Mouse (Mus musculus) MEL (cell line): ENCODE results near the gene Gnao1. TPM values are rescaled to one million over a fixed set of nuclear protein-coding genes. Genes with fewer than 3 reads are reported as not detected.

Experiments used
- DNase-seq: peaks from one replicate; pipeline ENCODE4 v3.0.0; 2011; ENCODE audit warnings: low read depth, low spot score
- H3K27ac ChIP-seq: 2 replicates; pipeline ENCODE4 v1.5.1; 2012; ENCODE audit warnings: low read depth, mild to moderate bottlenecking, control low read depth, low read length, moderate library complexity; ENCODE audit not compliant: control insufficient read depth
- H3K27me3 ChIP-seq, 2 experiments: fragments of 150-350 bp in 1 of 2; sonication (generic) in 1 of 2; 2 replicates each; pipeline ENCODE4 v1.6.1; 2012; ENCODE audit warnings: low read length in 2 of 2, mild to moderate bottlenecking in 2 of 2, improper control_type of control experiment in 1 of 2, moderate library complexity in 1 of 2; ENCODE audit not compliant: insufficient read depth in 2 of 2, control insufficient read depth in 1 of 2
- H3K36me3 ChIP-seq, 2 experiments: 2 replicates each; pipeline ENCODE4 v1.6.1; 2012 to 2014; ENCODE audit warnings: low read length in 2 of 2, improper control_type of control experiment in 1 of 2, inconsistent platforms in 1 of 2, mild to moderate bottlenecking in 1 of 2; ENCODE audit not compliant: insufficient read depth in 2 of 2, control insufficient read depth in 1 of 2
- H3K4me1 ChIP-seq, 2 experiments: fragments of 150-350 bp in 1 of 2; sonication (generic) in 1 of 2; 2 replicates each; pipeline ENCODE4 v1.6.1; 2012; ENCODE audit warnings: low read length in 2 of 2, improper control_type of control experiment in 1 of 2, mild to moderate bottlenecking in 1 of 2; ENCODE audit not compliant: insufficient read depth in 2 of 2, control insufficient read depth in 1 of 2
- H3K4me3 ChIP-seq, 2 experiments: fragments of 150-350 bp in 1 of 2; sonication (generic) in 1 of 2; 2 replicates each; pipeline ENCODE4 v1.5.1; 2012; ENCODE audit warnings: low read depth in 2 of 2, low read length in 2 of 2, mild to moderate bottlenecking in 2 of 2, moderate library complexity in 2 of 2, control low read depth in 1 of 2, improper control_type of control experiment in 1 of 2; ENCODE audit not compliant: control insufficient read depth in 1 of 2, insufficient read depth in 1 of 2
- H3K79me2 ChIP-seq: 2 replicates; pipeline ENCODE4 v1.6.1; 2012; ENCODE audit warnings: mild to moderate bottlenecking, low read length, moderate library complexity; ENCODE audit not compliant: control insufficient read depth, poor library complexity, insufficient read depth
- H3K9ac ChIP-seq: 2 replicates; pipeline ENCODE4 v1.6.1; 2012; ENCODE audit warnings: low read depth, mild to moderate bottlenecking, control low read depth, low read length, moderate library complexity; ENCODE audit not compliant: control insufficient read depth, poor library complexity, severe bottlenecking
- H3K9me3 ChIP-seq: fragments of 150-350 bp; sonication (generic); replicated peaks from 2 replicates; pipeline ENCODE4 v1.6.1; 2012; ENCODE audit warnings: mild to moderate bottlenecking, low read length, improper control_type of control experiment, moderate library complexity; ENCODE audit not compliant: insufficient read depth
- CHD1 ChIP-seq: IDR thresholded peaks from 2 replicates; pipeline ENCODE4 v1.6.1; 2012; ENCODE audit warnings: low read depth, mild to moderate bottlenecking, inconsistent platforms, low read length, improper control_type of control experiment
- CHD2 ChIP-seq: IDR thresholded peaks from 2 replicates; pipeline ENCODE4 v1.6.1; 2011; ENCODE audit warnings: low read length, improper control_type of control experiment
- CTCF ChIP-seq, 3 experiments: IDR thresholded peaks in 2 of 3; conservative IDR thresholded peaks in 1 of 3; 2 replicates each; pipeline ENCODE4 v1.5.1; 2011 to 2012; ENCODE audit warnings: low read length in 3 of 3, low read depth in 2 of 3, mild to moderate bottlenecking in 2 of 3, improper control_type of control experiment in 1 of 3, inconsistent platforms in 1 of 3, mixed read lengths in 1 of 3, moderate library complexity in 1 of 3; ENCODE audit not compliant: control insufficient read depth in 1 of 3, insufficient read depth in 1 of 3, poor library complexity in 1 of 3, severe bottlenecking in 1 of 3
- E2F4 ChIP-seq: IDR thresholded peaks from 2 replicates; pipeline ENCODE4 v1.6.1; 2011; ENCODE audit warnings: low read depth, low read length, improper control_type of control experiment, borderline replicate concordance
- EP300 ChIP-seq, 2 experiments: IDR thresholded peaks; 2 replicates each; pipeline ENCODE4 v1.6.1; 2011; ENCODE audit warnings: improper control_type of control experiment in 2 of 2, low read length in 2 of 2, low read depth in 1 of 2, mild to moderate bottlenecking in 1 of 2
- GABPA ChIP-seq: IDR thresholded peaks from 2 replicates; pipeline ENCODE4 v1.6.1; 2012; ENCODE audit warnings: low read depth, mild to moderate bottlenecking, inconsistent platforms, low read length, improper control_type of control experiment, moderate library complexity
- GATA1 ChIP-seq: IDR thresholded peaks from 2 replicates; pipeline ENCODE4 v1.6.1; 2011; ENCODE audit warnings: low read depth, low read length, improper control_type of control experiment
- HCFC1 ChIP-seq: IDR thresholded peaks from 2 replicates; pipeline ENCODE4 v1.6.1; 2012; ENCODE audit warnings: low read depth, mild to moderate bottlenecking, inconsistent platforms, low read length, improper control_type of control experiment, moderate library complexity
- JUND ChIP-seq: IDR thresholded peaks from 2 replicates; pipeline ENCODE4 v1.6.1; 2011; ENCODE audit warnings: low read depth, mild to moderate bottlenecking, improper control_type of control experiment, low read length
- MAFK ChIP-seq: IDR thresholded peaks from 2 replicates; pipeline ENCODE4 v1.6.1; 2011; ENCODE audit warnings: low read depth, mild to moderate bottlenecking, low read length, improper control_type of control experiment, borderline replicate concordance
- MXI1 ChIP-seq: IDR thresholded peaks from 2 replicates; pipeline ENCODE4 v1.6.1; 2011; ENCODE audit warnings: mild to moderate bottlenecking, low read depth, low read length, improper control_type of control experiment
- MYB ChIP-seq: IDR thresholded peaks from 2 replicates; pipeline ENCODE4 v1.6.1; 2011; ENCODE audit warnings: mild to moderate bottlenecking, low read depth, low read length, improper control_type of control experiment
- NELFE ChIP-seq: IDR thresholded peaks from 2 replicates; pipeline ENCODE4 v1.6.1; 2011; ENCODE audit warnings: low read depth, low read length, improper control_type of control experiment
- POLR2A ChIP-seq, 2 experiments: IDR thresholded peaks; 2 replicates each; pipeline ENCODE4 v1.6.1; 2011 to 2012; ENCODE audit warnings: low read length in 2 of 2, mild to moderate bottlenecking in 2 of 2, control low read depth in 1 of 2, improper control_type of control experiment in 1 of 2, low read depth in 1 of 2, moderate library complexity in 1 of 2; ENCODE audit not compliant: control insufficient read depth in 1 of 2, insufficient read depth in 1 of 2, poor library complexity in 1 of 2
- POLR2AphosphoS5 ChIP-seq: IDR thresholded peaks from 2 replicates; pipeline ENCODE4 v1.6.1; 2012; ENCODE audit warnings: low read depth, borderline replicate concordance, mild to moderate bottlenecking, inconsistent platforms, low read length, moderate library complexity, mixed read lengths
- RAD21 ChIP-seq: IDR thresholded peaks from 2 replicates; pipeline ENCODE4 v1.6.1; 2011; ENCODE audit warnings: mild to moderate bottlenecking, low read depth, low read length, improper control_type of control experiment
- RCOR1 ChIP-seq: IDR thresholded peaks from 2 replicates; pipeline ENCODE4 v1.6.1; 2012; ENCODE audit warnings: low read depth, mild to moderate bottlenecking, inconsistent platforms, low read length, improper control_type of control experiment
- SMC3 ChIP-seq: IDR thresholded peaks from 2 replicates; pipeline ENCODE4 v1.6.1; 2011; ENCODE audit warnings: low read depth, low read length, improper control_type of control experiment
- TAL1 ChIP-seq: IDR thresholded peaks from 2 replicates; pipeline ENCODE4 v1.6.1; 2012; ENCODE audit warnings: mild to moderate bottlenecking, inconsistent platforms, low read length, moderate library complexity, mixed read lengths
- ZKSCAN1 ChIP-seq: IDR thresholded peaks from 2 replicates; pipeline ENCODE4 v1.6.1; 2012; ENCODE audit warnings: low read depth, mild to moderate bottlenecking, inconsistent platforms, low read length, improper control_type of control experiment, moderate library complexity
- ZMIZ1 ChIP-seq: IDR thresholded peaks from 2 replicates; pipeline ENCODE4 v1.6.1; 2012; ENCODE audit warnings: low read depth, mild to moderate bottlenecking, inconsistent platforms, low read length, improper control_type of control experiment, moderate library complexity
- ZNF384 ChIP-seq: IDR thresholded peaks from 2 replicates; pipeline ENCODE4 v1.6.1; 2012; ENCODE audit warnings: low read depth, mild to moderate bottlenecking, inconsistent platforms, low read length, improper control_type of control experiment
- polyA plus RNA-seq, 2 experiments: library from polyadenylated mRNA; stranded (reverse) in 1 of 2; unstranded in 1 of 2; fragments of >175 nt in 1 of 2; fragments of >200 nt in 1 of 2; gene quantifications; 2 replicates each; pipeline versions ENCODE4 v1.2.1 to v1.2.4; 2012; ENCODE audit warnings: low replicate concordance in 2 of 2, low read depth in 1 of 2; ENCODE audit not compliant: insufficient read length in 2 of 2, insufficient read depth in 1 of 2, missing spikeins in 1 of 2
- total RNA-seq: library from RNA; depleted of rRNA; stranded (reverse); fragments of 300-350 nt; gene quantifications from 2 replicates; pipeline ENCODE4 v1.2.3, GENCODE M21; 2012

Gnao1 gene
- total and polyA plus RNA-seq, 3 experiments, result 0.03 TPM; not detected in 2

DNA sequence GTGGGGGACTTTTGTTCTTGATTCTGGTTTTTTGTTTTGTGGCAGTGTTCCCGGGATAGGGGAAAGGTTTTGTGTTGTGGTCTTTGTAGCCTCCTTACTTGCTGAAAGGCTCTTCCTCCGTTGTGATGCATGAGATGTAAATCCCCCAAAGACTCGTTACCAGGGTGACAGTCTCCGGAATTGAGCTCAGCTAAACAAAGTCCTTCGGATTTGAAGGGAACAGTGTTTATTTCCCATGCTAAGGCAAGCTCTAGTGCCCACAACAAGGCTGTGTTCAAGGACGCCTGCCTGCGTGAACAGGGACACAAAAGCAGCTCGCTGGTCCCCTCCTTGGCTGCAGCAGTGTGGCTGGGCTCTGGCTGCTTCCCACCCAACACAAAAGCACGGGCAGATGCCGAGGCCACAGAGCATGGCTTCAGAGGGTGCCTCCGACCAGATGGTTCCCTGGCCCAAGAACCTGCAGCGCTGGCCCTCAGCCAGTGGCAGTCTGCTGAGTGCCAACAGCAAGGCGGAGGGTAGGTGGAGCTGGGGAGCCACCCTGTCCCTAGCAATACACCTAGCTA, 108.2 kb downstream of the Gnao1 start:
- Histone ChIP-seq H3K36me3 (no peaks in the 10 kb centered on the region), H3K9me3 (no peaks in the 10 kb centered on the region), H3K4me1 (no peaks in the 10 kb centered on the region), H3K4me3 (no peak overlapping the region), H3K9ac (no peak overlapping the region), H3K27ac (no peak overlapping the region), H3K79me2 (no peaks in the 10 kb centered on the region), H3K27me3 (no peaks in the 10 kb centered on the region; a peak in 1 of 4 replicates)
- TF ChIP-seq RCOR1 (no peak), POLR2A (IDR thresholded peaks at IDR 0.05; ENCODE audit: control insufficient read depth in 1 of 2, insufficient read depth in 1 of 2, low read depth in 1 of 2, low read length in 2 of 2, poor library complexity in 1 of 2) (no peak), CHD2 (no peak), MAFK (no peak), JUND (no peak), EP300 (IDR thresholded peaks at IDR 0.05; ENCODE audit: low read depth in 1 of 2, low read length in 2 of 2) (no peak), GATA1 (no peak), MYB (no peak), ZMIZ1 (no peak), SMC3 (no peak), RAD21 (no peak), ZKSCAN1 (no peak), POLR2AphosphoS5 (no peak), MXI1 (no peak), GABPA (no peak), ZNF384 (no peak), E2F4 (no peak), NELFE (no peak), HCFC1 (no peak)
- no peak for DNase-seq

DNA sequence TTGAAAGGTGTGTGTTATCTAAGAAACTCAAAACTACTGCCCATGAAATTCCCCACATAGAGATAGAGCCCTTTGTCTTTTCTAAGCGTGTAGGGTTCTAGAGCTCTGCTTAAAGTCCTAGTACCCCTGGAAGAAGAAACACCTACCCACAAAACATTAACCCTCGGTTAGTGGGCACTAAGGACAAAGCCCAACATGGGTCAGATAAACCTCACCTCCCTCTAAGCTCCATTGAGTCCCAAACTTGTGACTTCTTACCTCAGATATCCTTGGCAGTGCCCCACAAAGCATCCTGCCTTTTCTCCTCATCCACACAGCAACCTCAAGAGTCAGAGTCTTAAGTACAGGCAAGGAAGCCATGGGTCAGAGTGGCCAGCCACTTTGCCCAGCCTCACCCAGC, 108.8 kb downstream of the Gnao1 start:
- no peak overlapping the region for H3K9ac ChIP-seq
- no peak overlapping the region for H3K27ac ChIP-seq
- TF ChIP-seq GABPA (no peak), HCFC1 (no peak), MAFK (no peak), CTCF (IDR thresholded peaks at IDR 0.05 in 2 of 3, conservative IDR thresholded peaks at IDR 0.05 in 1 of 3; ENCODE audit: control insufficient read depth in 1 of 3, insufficient read depth in 1 of 3, low read depth in 2 of 3, low read length in 3 of 3, poor library complexity in 1 of 3, severe bottlenecking in 1 of 3) (no peak), CHD1 (no peak), TAL1 (no peak), MXI1 (no peak)
- TF ChIP-seq, all 39 proteins: peak for 0
- H3K27me3 ChIP-seq, result no peaks in the 10 kb centered on the region
- DNase-seq, result no peak
- no peaks in the 10 kb centered on the region for H3K36me3 ChIP-seq
- H3K79me2 ChIP-seq, result no peaks in the 10 kb centered on the region
- no peaks in the 10 kb centered on the region for H3K9me3 ChIP-seq
- no peak overlapping the region for H3K4me3 ChIP-seq
- no peaks in the 10 kb centered on the region for H3K4me1 ChIP-seq
